Mouse (Mus musculus) layer of hippocampus, adult 9-10 months (tissue): ENCODE results near the gene Adgrg3.

ENCODE experiments used
- DNase-seq: peaks from one replicate; pipeline ENCODE4 v3.0.0; 2022; ENCODE audit warnings: low spot score

Adgrg3 gene

GRCm38 (mm10) chr8:95081650-95082049, 64.2 kb downstream of the Adgrg3 start:
- no peak for DNase-seq

- no peak for DNase-seq
Observed at GRCm38 (mm10) chr8:95084261-95084660, 66.8 kb downstream of the Adgrg3 start.

GRCm38 (mm10) chr8:95084744-95085431, 67.4 kb downstream of the Adgrg3 start:
- no peak for DNase-seq

GRCm38 (mm10) chr8:95085432-95086141, 68.1 kb downstream of the Adgrg3 start:
- no peak for DNase-seq

- no peak for DNase-seq
Observed at GRCm38 (mm10) chr8:95093574-95093973, 76.1 kb downstream of the Adgrg3 start.
